Mouse (Mus musculus): ENCODE data around the gene Rce1. TPM values are rescaled to one million over a fixed set of nuclear protein-coding genes. Genes with fewer than 3 reads are reported as not detected.

The Rce1 gene
- polyA plus RNA-seq, 1 experiment from 2014 or later: 54.1 TPM

DNA sequence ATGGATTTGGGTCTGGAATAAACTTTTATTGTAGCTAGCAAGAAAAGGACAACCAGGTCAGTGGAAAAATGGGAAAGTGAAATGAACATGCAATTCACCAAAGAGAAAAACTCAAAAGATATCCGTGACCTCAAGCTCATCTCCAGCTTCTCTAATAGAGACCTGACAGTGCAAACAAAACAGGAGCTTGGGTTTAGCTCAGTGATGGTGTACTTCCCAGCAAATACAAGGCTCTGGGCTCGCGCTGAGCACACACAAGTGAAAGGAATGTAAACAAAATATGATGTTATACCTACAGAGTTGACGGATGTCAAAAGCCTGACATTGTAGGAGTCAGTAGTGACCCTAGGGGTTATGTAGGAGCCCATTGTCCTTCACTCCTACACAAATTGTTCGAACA lies 46.1 kb downstream of the Rce1 start:
- Histone ChIP-seq H3K4me3 (no peak overlapping the region), H3K9ac (no peak overlapping the region), H3K9me3 (no peaks in the 10 kb centered on the region), H3K27ac (no peak overlapping the region), H3K27me3 (replicated peaks) (no peaks in the 10 kb centered on the region), H3K36me3 (replicated peaks) (no peaks in the 10 kb centered on the region), H3K4me1 (no peaks in the 10 kb centered on the region), H3K4me2 (no peak overlapping the region)
- WGBS: 85% methylated on average over 5 of the region's 5 CpGs
- no peak for ATAC-seq (replicated peaks)

DNA sequence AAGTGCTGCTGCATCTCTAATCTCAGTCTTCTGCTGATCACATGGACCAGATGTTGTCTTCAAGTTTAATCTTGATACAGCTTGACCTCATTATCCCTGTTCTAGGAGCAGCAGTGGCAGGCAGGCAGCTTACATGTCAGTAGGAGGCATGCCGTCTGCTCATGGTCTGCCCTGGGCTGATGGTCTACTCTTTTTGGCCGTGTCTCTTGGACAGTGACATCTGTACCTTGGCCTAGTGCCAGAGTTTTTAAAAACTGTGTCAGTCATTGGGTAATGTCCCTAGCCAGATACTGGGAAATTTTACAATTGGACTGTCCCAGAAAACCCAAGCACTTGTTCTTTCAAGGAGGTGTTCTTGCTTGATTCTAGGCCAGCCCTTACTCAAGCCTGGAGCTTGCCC lies 46.6 kb downstream of the Rce1 start:
- H3K4me3 ChIP-seq: no peak overlapping the region
- H3K9me3 ChIP-seq: no peaks in the 10 kb centered on the region
- H3K4me2 ChIP-seq: no peak overlapping the region
- no peak overlapping the region for H3K27ac ChIP-seq
- H3K27me3 ChIP-seq (replicated peaks): no peaks in the 10 kb centered on the region
- no peaks in the 10 kb centered on the region for H3K4me1 ChIP-seq
- WGBS: 88% methylated on average over 2 of the region's 2 CpGs
- H3K9ac ChIP-seq: no peak overlapping the region
- no peaks in the 10 kb centered on the region for H3K36me3 ChIP-seq (replicated peaks)
- no peak for ATAC-seq (replicated peaks)

DNA sequence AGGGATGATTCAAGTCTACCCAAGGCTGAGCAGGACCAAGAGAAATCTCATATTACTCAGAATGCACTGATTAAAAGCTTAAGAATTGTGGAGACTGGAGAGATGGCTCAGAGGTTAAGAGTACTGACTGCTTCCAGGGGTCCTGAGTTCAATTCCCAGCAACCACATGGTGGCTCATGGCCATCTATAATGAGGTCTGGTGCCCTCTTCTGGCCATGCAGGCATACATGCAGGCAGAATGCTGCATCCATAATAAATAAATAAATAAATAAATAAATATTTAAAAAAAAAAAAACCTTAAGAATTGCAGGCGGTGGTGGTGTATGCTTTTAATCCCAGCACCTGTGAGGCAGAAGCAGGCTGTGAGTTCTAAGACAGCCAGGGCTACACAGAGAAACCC lies 52.2 kb downstream of the Rce1 start:
- Histone ChIP-seq H3K36me3 (replicated peaks) (no peaks in the 10 kb centered on the region), H3K4me3 (no peak overlapping the region), H3K9me3 (no peaks in the 10 kb centered on the region), H3K4me1 (no peaks in the 10 kb centered on the region), H3K27me3 (replicated peaks) (no peaks in the 10 kb centered on the region), H3K9ac (no peak overlapping the region), H3K27ac (no peak overlapping the region), H3K4me2 (no peak overlapping the region)
- no peak for ATAC-seq (replicated peaks)
- WGBS: 84% methylated on average over 1 of the region's 1 CpGs

Small RNA genes lying within 50 kb of the gene (microRNA-seq; reads per million reads assigned to microRNA genes)
- 1.7 reads per million for gene Mir6986

Other genes with a start within 250 kb of the Rce1 start
- 37.0 and 38.8 TPM in 2 replicates for gene Kdm2a, start 227.4 kb downstream of the Rce1 start, polyA plus RNA-seq (2015; fragmentation: Nextera tagmentation; extraction: Ambion mirVana)
- 5.1 and 5.5 TPM in 2 replicates for gene Rhod, start 186.2 kb downstream of the Rce1 start, polyA plus RNA-seq (2015; fragmentation: Nextera tagmentation; extraction: Ambion mirVana)
- gene Syt12, start 148.2 kb downstream of the Rce1 start, polyA plus RNA-seq (2015; fragmentation: Nextera tagmentation; extraction: Ambion mirVana): 3.6 and 4.3 TPM in 2 replicates
- not detected in 2 replicates for gene 2010003K11Rik, start 127.1 kb downstream of the Rce1 start, polyA plus RNA-seq (2015; fragmentation: Nextera tagmentation; extraction: Ambion mirVana)
- gene Pcx, start 115.2 kb downstream of the Rce1 start, polyA plus RNA-seq (2015; fragmentation: Nextera tagmentation; extraction: Ambion mirVana): 26.6 and 30.5 TPM in 2 replicates
- gene Lrfn4, start 10.0 kb downstream of the Rce1 start, polyA plus RNA-seq (2015; fragmentation: Nextera tagmentation; extraction: Ambion mirVana): 12.7 and 13.9 TPM in 2 replicates
- gene Gm960, start 73.0 kb upstream of the Rce1 start, polyA plus RNA-seq (2015; fragmentation: Nextera tagmentation; extraction: Ambion mirVana): 5.6 and 7.7 TPM in 2 replicates
- 35.2 and 39.8 TPM in 2 replicates for gene Sptbn2, start 85.5 kb upstream of the Rce1 start, polyA plus RNA-seq (2015; fragmentation: Nextera tagmentation; extraction: Ambion mirVana)
- 180 and 188 TPM in 2 replicates for gene Rbm4b, start 130.9 kb upstream of the Rce1 start, polyA plus RNA-seq (2015; fragmentation: Nextera tagmentation; extraction: Ambion mirVana)
- gene Rbm4, start 168.3 kb upstream of the Rce1 start, polyA plus RNA-seq (2015; fragmentation: Nextera tagmentation; extraction: Ambion mirVana): 98.0 and 98.6 TPM in 2 replicates
- gene Gm21992, start 186.0 kb upstream of the Rce1 start, polyA plus RNA-seq (2015; fragmentation: Nextera tagmentation; extraction: Ambion mirVana): 17.0 and 19.5 TPM in 2 replicates
- gene Rbm14, start 186.0 kb upstream of the Rce1 start, polyA plus RNA-seq (2015; fragmentation: Nextera tagmentation; extraction: Ambion mirVana): 69.3 and 72.8 TPM in 2 replicates
- gene Ccs, start 213.7 kb upstream of the Rce1 start, polyA plus RNA-seq (2015; fragmentation: Nextera tagmentation; extraction: Ambion mirVana): 43.9 and 44.1 TPM in 2 replicates
- gene Ccdc87, start 213.7 kb upstream of the Rce1 start, polyA plus RNA-seq (2015; fragmentation: Nextera tagmentation; extraction: Ambion mirVana): 0.74 and 0.83 TPM in 2 replicates
- gene Ctsf, start 229.5 kb upstream of the Rce1 start, polyA plus RNA-seq (2015; fragmentation: Nextera tagmentation; extraction: Ambion mirVana): 83.0 and 84.3 TPM in 2 replicates